Mouse (Mus musculus) adrenal gland, adult 8-10 months (tissue): ENCODE measurements around the gene Echdc1. TPM values are rescaled to one million over a fixed set of nuclear protein-coding genes. Genes with fewer than 3 reads are reported as not detected.
A peak's percentile ranks its signal among the peaks of the same experiment; 100 is the strongest.
"Not testable (repeated sequence)": the region's sequence is repeated elsewhere in the genome, so short reads cannot be mapped to it uniquely, and the experiment has no call there.

Source experiments
- DNase-seq: peaks from one replicate; pipeline ENCODE4 v3.0.0; 2022
- total RNA-seq, 4 experiments: library from RNA; stranded (reverse); gene quantifications; 2 replicates each; pipeline ENCODE4 v1.2.4; 2022

Echdc1 gene
- total RNA-seq: 100 to 1,000 TPM in 1 of 4 experiments, 10 to 100 TPM in 3; 49.7 to 116 (median 89.3) TPM

- peak; percentile 79 for DNase-seq
Observed at GRCm38 (mm10) chr10:29313064-29313638, at the start of gene Echdc1. Gene Echdc1, plus strand, starts transcription at chr10:29313166.

- DNase-seq: no peak
Observed at GRCm38 (mm10) chr10:29281736-29282135, 31.2 kb upstream of the Echdc1 start.

- DNase-seq: no peak
Observed at GRCm38 (mm10) chr10:29285757-29286156, 27.2 kb upstream of the Echdc1 start.

- DNase-seq: no peak
Observed at GRCm38 (mm10) chr10:29302230-29302629, 10.7 kb upstream of the Echdc1 start.

- peak; percentile 3 for DNase-seq
Observed at GRCm38 (mm10) chr10:29311480-29312219, 1.3 kb upstream of the Echdc1 start.

- no peak for DNase-seq
Observed at GRCm38 (mm10) chr10:29313905-29314304, 939 bp downstream of the Echdc1 start.

- no peak for DNase-seq
Observed at GRCm38 (mm10) chr10:29324817-29325216, 11.9 kb downstream of the Echdc1 start.

GRCm38 (mm10) chr10:29333836-29334235, 20.9 kb downstream of the Echdc1 start:
- DNase-seq: no peak

GRCm38 (mm10) chr10:29338355-29339056, 25.5 kb downstream of the Echdc1 start:
- peak; percentile 35 for DNase-seq

GRCm38 (mm10) chr10:29344232-29344631, 31.3 kb downstream of the Echdc1 start:
- DNase-seq: no peak

- DNase-seq: no peak
Observed at GRCm38 (mm10) chr10:29346638-29347037, 33.7 kb downstream of the Echdc1 start.

- no peak for DNase-seq
Observed at GRCm38 (mm10) chr10:29351420-29351819, 38.5 kb downstream of the Echdc1 start.

- no peak for DNase-seq
Observed at GRCm38 (mm10) chr10:29352575-29352974, 39.6 kb downstream of the Echdc1 start.

GRCm38 (mm10) chr10:29354183-29354582, 41.2 kb downstream of the Echdc1 start:
- no peak for DNase-seq

GRCm38 (mm10) chr10:29361095-29361463, 48.1 kb downstream of the Echdc1 start:
- no peak for DNase-seq

GRCm38 (mm10) chr10:29361464-29362196, 48.7 kb downstream of the Echdc1 start:
- DNase-seq: peak; percentile 79

- no peak for DNase-seq
Observed at GRCm38 (mm10) chr10:29362197-29362900, 49.4 kb downstream of the Echdc1 start, which contains the start of gene Rnf146. Gene Rnf146, minus strand, starts transcription at chr10:29362442.

- no peak for DNase-seq
Observed at GRCm38 (mm10) chr10:29374065-29374464, 61.1 kb downstream of the Echdc1 start.

- DNase-seq: no peak
Observed at GRCm38 (mm10) chr10:29381558-29381957, 68.6 kb downstream of the Echdc1 start.

GRCm38 (mm10) chr10:29394890-29395289, 81.9 kb downstream of the Echdc1 start:
- DNase-seq: not testable (repeated sequence)
